Mouse (Mus musculus) myocyte (in vitro differentiated cells): ENCODE data around the gene Nup188.

Experiments
- MAX ChIP-seq: IDR thresholded peaks from one replicate; pipeline ENCODE4 v1.6.1; 2011; ENCODE audit warnings: low read depth, mild to moderate bottlenecking, control low read depth
- POLR2A ChIP-seq: IDR thresholded peaks from one replicate; pipeline ENCODE4 v1.6.1; 2011; ENCODE audit warnings: low read depth, mild to moderate bottlenecking, control low read depth, moderate library complexity; ENCODE audit not compliant: insufficient read length
- POLR2AphosphoS2 ChIP-seq: IDR thresholded peaks from one replicate; pipeline ENCODE4 v1.6.1; 2011; ENCODE audit warnings: low read depth, control low read depth; ENCODE audit not compliant: insufficient read length
- SRF ChIP-seq: IDR thresholded peaks from one replicate; pipeline ENCODE4 v1.6.1; 2011; ENCODE audit warnings: low read depth; ENCODE audit not compliant: control insufficient read depth, insufficient read length

- no peak for TF ChIP-seq MAX
- no peak for TF ChIP-seq POLR2AphosphoS2
- TF ChIP-seq POLR2A: no peak
- TF ChIP-seq SRF: no peak
Observed at GRCm38 (mm10) chr2:30323111-30323510, 36.9 kb downstream of the Nup188 start.
